In the genomic region with DNA sequence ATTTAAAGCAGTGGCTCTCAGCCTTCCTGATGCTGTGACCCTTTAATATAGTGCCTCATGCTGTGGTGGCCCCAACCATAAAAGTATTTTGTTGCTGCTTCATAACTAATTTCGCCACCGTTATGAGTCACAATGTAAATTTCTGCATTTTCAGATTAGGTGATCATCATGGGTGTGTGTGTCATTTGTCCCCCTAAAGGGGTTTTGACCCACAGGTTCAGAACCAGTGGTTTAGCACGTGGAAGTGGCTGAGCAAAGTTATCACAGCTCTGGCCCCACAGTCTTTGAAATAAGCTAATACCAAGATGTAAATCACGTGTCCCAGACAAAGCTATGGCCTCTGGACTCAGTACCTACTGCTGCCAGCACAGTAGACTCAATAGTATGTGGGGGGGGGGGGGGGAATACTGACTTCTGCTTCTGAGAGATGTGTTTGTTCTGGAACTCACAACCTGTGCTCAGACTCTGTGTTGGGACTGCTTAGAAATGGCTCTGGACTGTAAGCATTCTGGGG, we compare ENCODE assay signal across 17 mouse cellular contexts.
"Had no signal": no experiment of that assay in that cellular context is flagged by ENCODE, and none has a peak within 500 bp of the region (broad histone marks: within the 10 kb centered on the region; RNA-seq: fewer than 3 reads in every experiment).

No protein-coding gene starts in this region.

- ATAC-seq: midbrain, embryonic 16.5 days had no signal

- H3K4me2 ChIP-seq: kidney, embryonic 15.5 days; liver, embryonic 13.5 days; midbrain, embryonic 12.5 days; neural tube, embryonic 13.5 days had no signal

- H3K4me1 ChIP-seq: midbrain, embryonic 12.5 days; neural tube, embryonic 13.5 days had no signal

- H3K27ac ChIP-seq: kidney, embryonic 15.5 days; left cerebral cortex, adult 2 months; liver, embryonic 13.5 days; midbrain, embryonic 12.5 days; neural tube, embryonic 13.5 days had no signal

- H3K9ac ChIP-seq: kidney, embryonic 15.5 days; liver, embryonic 13.5 days; midbrain, embryonic 12.5 days; neural tube, embryonic 13.5 days had no signal

- H3K4me3 ChIP-seq: kidney, embryonic 15.5 days; left cerebral cortex, adult 2 months; liver, embryonic 13.5 days; midbrain, embryonic 12.5 days; myocyte; neural tube, embryonic 13.5 days had no signal

- H3K9me3 ChIP-seq: kidney, embryonic 15.5 days; liver, embryonic 13.5 days; midbrain, embryonic 12.5 days; neural tube, embryonic 13.5 days had no signal

- DNase-seq: kidney, adult 2 months; kidney, postnatal 10 days; kidney, postnatal 36 days; layer of hippocampus, postnatal 36 days; liver, embryonic 13.5 days; lung, adult 2 months; lung, postnatal 14 days; right cerebral cortex, postnatal 25 days; spleen, adult 18-20 months; thymus, adult 2 months; thymus, postnatal 4 days had no signal

- H3K27me3 ChIP-seq: kidney, embryonic 15.5 days; liver, embryonic 13.5 days; midbrain, embryonic 12.5 days; neural tube, embryonic 13.5 days had no signal
